Mouse (Mus musculus): ENCODE measurements at regions not wholly inside any gene's neighbourhood (a gene's known extent, or its start where the extent isn't known, plus 50 kb on each side); places are given as distances from the start of the nearest gene placed in this dataset.
A peak's percentile ranks its signal among the peaks of the same experiment; 100 is the strongest.
"Not testable (repeated sequence)": the region's sequence is repeated elsewhere in the genome, so short reads cannot be mapped to it uniquely, and the experiment has no call there.

DNA sequence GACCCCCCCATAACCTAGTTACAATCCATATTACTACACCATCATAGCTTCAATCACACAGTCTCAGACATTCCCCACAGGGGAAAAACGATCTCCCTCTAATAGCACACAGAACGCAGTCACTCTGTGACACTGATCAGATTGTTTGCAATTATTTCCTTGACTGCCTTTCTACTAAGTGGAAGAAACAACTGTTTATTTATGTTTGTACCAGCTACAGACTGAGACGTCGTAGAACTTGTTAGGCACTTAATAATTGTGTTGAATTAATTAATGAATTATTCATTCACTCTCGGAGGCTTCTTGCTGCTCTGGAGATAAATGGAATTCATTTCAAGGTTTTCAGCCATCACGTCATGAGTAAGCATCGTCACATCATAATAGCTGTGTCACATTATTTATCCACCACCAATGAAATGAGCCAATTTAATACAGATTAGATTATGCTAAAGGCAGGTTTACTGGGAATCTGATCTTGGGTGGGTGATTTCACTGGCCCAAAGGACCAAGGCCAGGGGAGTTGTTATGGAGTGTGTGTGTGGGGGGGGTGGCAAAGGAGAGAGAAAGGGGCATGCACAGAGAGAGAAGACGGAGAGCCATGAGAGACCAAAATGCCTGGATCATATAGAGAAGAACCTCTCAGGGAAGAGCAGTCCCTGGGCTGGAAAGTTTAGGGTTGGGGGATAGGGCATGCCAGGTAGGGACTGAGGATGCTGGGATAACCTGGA, 355.7 kb upstream of the Zwint start:
- Histone ChIP-seq H3K4me2 (replicated peaks) (no peak overlapping the region), H3K36me3 (no peaks in the 10 kb centered on the region), H3K9me3 (no peaks in the 10 kb centered on the region), H3K4me3 (replicated peaks) (no peak overlapping the region), H3K27ac (no peak overlapping the region), H3K9ac (replicated peaks) (no peak overlapping the region), H3K27me3 (no peaks in the 10 kb centered on the region), H3K4me1 (replicated peaks) (no peaks in the 10 kb centered on the region)
- ATAC-seq = peak; percentile 55
- 41% methylated on average over 8 of the region's 8 CpGs for WGBS

DNA sequence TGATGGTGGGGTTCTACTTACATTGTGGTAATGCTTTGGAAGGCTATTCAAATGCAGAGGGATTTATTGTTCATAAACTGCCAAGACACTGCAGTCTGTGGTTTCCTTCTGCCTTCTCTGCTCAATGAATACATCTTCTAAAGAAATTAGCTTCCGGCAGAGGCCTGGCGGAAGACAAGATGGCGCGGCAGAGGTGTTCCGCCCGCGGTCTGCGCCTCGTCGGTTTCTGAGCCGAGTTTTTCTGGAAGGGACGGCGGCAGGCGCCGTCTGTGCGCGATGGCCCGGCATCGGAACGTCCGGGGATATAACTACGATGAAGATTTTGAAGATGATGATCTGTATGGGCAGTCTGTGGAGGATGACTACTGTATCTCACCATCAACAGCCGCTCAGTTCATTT, 345.6 kb upstream of the Zwint start:
- H3K4me3 ChIP-seq (replicated peaks); H3K9ac ChIP-seq (replicated peaks); H3K9me3 ChIP-seq; H3K27me3 ChIP-seq; H3K27ac ChIP-seq; H3K4me2 ChIP-seq (replicated peaks); ATAC-seq; H3K36me3 ChIP-seq; H3K4me1 ChIP-seq (replicated peaks): not testable (repeated sequence)
- 94% methylated on average over 23 of the region's 23 CpGs for WGBS

DNA sequence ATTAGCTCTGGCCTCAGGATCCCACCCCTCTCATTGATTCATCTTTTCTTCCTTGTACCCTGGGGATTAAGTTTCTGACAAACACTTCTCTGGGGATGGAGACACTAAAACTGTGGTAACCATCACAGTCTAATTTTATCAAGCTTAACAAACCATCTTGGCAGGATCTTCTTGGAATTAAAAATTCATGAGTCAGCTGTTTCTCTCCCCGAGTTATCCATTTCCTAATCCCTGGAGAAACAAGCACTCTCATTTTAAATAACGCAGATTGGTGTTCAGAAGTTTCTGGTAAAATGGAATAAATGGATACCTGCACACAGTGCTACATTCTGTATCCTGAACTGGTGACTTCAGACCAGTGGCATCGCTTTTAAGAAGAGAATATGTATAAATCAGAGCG, 336.3 kb upstream of the Zwint start:
- no peak overlapping the region for H3K4me3 ChIP-seq (replicated peaks)
- ATAC-seq = no peak
- no peaks in the 10 kb centered on the region for H3K9me3 ChIP-seq
- H3K4me1 ChIP-seq (replicated peaks) = no peaks in the 10 kb centered on the region
- 68% methylated on average over 4 of the region's 4 CpGs for WGBS
- H3K27ac ChIP-seq = no peak overlapping the region
- no peaks in the 10 kb centered on the region for H3K27me3 ChIP-seq
- no peak overlapping the region for H3K9ac ChIP-seq (replicated peaks)
- no peak overlapping the region for H3K4me2 ChIP-seq (replicated peaks)
- H3K36me3 ChIP-seq = no peaks in the 10 kb centered on the region

DNA sequence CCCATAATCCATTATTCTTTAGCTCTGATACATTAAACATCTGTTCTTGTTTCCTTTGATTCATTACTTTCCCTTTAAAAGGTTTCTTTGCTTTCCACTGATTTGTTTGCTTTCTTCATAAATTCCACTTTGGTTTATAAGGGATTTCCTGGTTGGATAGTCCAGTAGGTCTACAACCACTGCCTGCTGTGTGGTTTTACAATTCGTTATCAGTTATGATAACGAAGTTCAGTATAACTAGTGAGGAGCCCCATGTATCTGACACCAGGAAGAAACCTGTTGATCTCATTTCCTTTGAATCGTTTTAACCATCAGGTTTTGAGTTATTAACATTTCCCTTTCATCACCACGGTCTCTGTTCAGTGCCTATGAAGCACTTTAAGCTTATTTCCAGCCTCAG, 334.3 kb upstream of the Zwint start:
- Histone ChIP-seq H3K9me3 (no peaks in the 10 kb centered on the region), H3K27ac (no peak overlapping the region), H3K27me3 (no peaks in the 10 kb centered on the region), H3K9ac (replicated peaks) (no peak overlapping the region), H3K36me3 (no peaks in the 10 kb centered on the region), H3K4me1 (replicated peaks) (no peaks in the 10 kb centered on the region), H3K4me2 (replicated peaks) (no peak overlapping the region), H3K4me3 (replicated peaks) (no peak overlapping the region)
- no peak for ATAC-seq
- 86% methylated on average over 4 of the region's 4 CpGs for WGBS

DNA sequence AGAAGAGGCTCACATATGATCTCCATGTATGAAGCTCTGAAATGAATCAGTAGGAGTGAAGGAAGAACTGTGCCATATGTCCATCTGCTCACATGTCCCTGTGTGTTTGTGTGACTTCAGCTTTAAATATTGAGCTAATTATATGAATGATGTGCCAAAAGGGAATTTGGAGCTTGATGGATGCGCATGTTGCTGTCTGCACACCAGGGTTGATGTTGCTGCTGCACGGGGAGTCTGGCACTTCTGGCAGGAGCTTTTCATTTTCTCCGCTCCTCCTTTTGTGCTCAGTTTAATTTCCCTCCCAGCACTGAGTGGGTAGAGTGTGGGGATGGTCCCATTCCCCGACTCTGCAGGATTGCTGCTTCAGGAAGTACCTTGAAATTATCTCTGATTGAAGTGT, 328.0 kb upstream of the Zwint start:
- peak; percentile 37 for ATAC-seq
- no peak overlapping the region for H3K27ac ChIP-seq
- no peaks in the 10 kb centered on the region for H3K9me3 ChIP-seq
- H3K4me3 ChIP-seq (replicated peaks) = no peak overlapping the region
- 39% methylated on average over 4 of the region's 4 CpGs for WGBS
- H3K36me3 ChIP-seq = no peaks in the 10 kb centered on the region
- no peaks in the 10 kb centered on the region for H3K27me3 ChIP-seq
- no peak overlapping the region for H3K9ac ChIP-seq (replicated peaks)
- H3K4me2 ChIP-seq (replicated peaks) = no peak overlapping the region
- peaks cover 8% of the 10 kb centered on the region; the same call in 1 of the 2 replicates for H3K4me1 ChIP-seq (replicated peaks)

DNA sequence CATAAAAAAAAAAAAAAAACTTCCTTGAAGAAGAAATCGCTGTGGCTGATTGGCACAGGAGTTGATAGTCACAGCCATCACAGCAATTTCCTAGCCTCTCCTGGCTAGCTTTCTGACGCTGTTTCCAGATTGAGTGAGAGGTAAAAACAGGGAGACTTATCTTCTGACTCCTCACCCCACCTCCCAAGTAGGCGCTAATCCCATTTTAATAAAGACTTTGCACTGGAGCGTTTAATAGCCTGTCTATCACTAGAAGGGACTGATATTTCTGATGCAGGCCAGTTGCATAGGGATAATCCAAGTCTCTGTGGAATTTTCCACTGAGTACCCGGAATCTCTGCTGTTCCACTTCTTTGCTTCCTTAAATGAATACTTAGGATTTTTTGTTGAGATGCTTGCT, 307.4 kb upstream of the Zwint start:
- Histone ChIP-seq H3K9me3 (no peaks in the 10 kb centered on the region), H3K36me3 (no peaks in the 10 kb centered on the region), H3K4me3 (replicated peaks) (no peak overlapping the region), H3K4me2 (replicated peaks) (no peak overlapping the region), H3K4me1 (replicated peaks) (no peaks in the 10 kb centered on the region), H3K27me3 (no peaks in the 10 kb centered on the region), H3K27ac (no peak overlapping the region), H3K9ac (replicated peaks) (no peak overlapping the region)
- 23% methylated on average over 5 of the region's 5 CpGs for WGBS
- ATAC-seq = 0 out of 2 replicates have a peak, but pooled peaks have one; percentile 53

DNA sequence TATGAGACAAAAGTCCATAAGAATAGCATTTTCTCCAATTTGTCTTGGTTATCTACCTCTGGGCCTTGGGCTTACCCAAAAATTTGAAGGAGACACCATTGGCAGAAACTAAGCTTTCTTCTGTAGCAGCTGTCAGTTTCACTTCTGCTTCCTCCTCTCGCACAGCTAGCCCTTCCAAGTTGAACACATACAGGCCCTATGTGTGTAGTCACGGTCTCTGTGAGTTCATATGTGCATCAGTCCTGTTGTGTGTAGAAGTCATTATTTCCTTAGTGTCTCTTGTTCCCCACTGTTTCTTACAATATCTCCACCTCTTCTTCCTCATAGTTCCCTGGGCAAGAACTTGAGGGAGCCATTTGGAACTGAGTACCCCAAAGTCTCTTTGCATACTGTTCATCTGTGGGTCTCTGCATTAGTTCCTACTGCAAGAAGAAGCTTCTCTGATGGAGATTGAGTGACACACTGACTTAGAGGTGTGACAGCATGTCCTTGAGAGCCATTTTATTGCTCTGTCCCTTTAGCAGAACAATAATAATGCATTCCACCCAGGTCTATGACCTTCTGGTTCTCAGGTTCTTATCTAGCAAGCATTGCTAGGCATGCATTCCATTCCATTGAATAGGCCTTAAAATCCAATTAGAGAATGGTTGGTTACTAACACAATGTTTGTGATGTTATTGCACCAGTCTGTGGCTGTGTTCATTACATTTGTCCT, 306.5 kb upstream of the Zwint start:
- WGBS = 94% methylated on average over 2 of the region's 2 CpGs
- Histone ChIP-seq H3K4me1 (replicated peaks) (no peaks in the 10 kb centered on the region), H3K4me2 (replicated peaks) (no peak overlapping the region), H3K36me3 (no peaks in the 10 kb centered on the region), H3K4me3 (replicated peaks) (no peak overlapping the region), H3K9ac (replicated peaks) (no peak overlapping the region), H3K27me3 (no peaks in the 10 kb centered on the region), H3K9me3 (no peaks in the 10 kb centered on the region), H3K27ac (no peak overlapping the region)
- ATAC-seq = no peak

DNA sequence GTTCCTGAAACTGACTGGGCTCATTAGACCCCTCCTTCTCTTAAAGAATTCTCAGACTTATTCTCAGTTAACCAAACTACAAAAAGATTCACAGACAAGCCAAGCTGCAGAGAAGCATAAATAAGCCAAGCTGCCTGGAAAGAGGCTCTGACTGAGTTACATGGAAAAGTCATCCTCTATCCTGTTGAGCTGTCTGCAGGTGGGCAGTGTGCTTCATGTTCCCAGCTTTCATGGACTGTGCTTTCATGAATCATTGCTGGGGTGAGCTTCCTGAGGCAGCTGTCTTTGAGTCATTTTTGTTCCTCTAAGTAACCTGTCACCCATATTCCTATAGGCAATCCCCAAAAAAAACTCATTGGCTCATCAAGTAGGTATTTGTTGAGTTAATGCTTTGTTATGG, 301.8 kb upstream of the Zwint start:
- ATAC-seq = no peak
- no peak overlapping the region for H3K4me2 ChIP-seq (replicated peaks)
- no peaks in the 10 kb centered on the region for H3K36me3 ChIP-seq
- H3K9me3 ChIP-seq = no peaks in the 10 kb centered on the region
- H3K4me1 ChIP-seq (replicated peaks) = no peaks in the 10 kb centered on the region
- no peak overlapping the region for H3K4me3 ChIP-seq (replicated peaks)
- no peaks in the 10 kb centered on the region for H3K27me3 ChIP-seq
- H3K9ac ChIP-seq (replicated peaks) = no peak overlapping the region
- H3K27ac ChIP-seq = no peak overlapping the region

DNA sequence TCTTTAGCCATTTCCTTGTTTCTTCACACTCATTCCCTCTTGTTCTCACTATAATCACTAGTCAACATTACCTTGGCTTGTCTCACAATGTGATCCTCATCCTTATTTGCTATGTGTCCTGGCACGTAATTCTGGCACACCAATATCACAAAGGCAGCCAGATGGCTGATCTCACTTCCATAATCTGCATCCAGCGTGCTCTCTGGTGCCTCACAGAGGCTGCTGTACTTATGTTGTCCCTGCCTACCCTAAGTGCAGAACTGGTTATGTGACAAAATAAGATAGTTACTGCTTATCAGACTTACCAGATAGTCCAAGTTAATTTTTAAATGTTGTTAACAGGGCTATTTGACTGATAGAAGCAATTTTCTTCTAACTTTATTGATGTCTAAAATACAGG, 301.1 kb upstream of the Zwint start:
- ATAC-seq = no peak
- Histone ChIP-seq H3K4me2 (replicated peaks) (no peak overlapping the region), H3K9ac (replicated peaks) (no peak overlapping the region), H3K4me1 (replicated peaks) (no peaks in the 10 kb centered on the region), H3K27ac (no peak overlapping the region), H3K4me3 (replicated peaks) (no peak overlapping the region), H3K36me3 (no peaks in the 10 kb centered on the region), H3K27me3 (no peaks in the 10 kb centered on the region), H3K9me3 (no peaks in the 10 kb centered on the region)
- WGBS = 80% methylated on average over 2 of the region's 2 CpGs

DNA sequence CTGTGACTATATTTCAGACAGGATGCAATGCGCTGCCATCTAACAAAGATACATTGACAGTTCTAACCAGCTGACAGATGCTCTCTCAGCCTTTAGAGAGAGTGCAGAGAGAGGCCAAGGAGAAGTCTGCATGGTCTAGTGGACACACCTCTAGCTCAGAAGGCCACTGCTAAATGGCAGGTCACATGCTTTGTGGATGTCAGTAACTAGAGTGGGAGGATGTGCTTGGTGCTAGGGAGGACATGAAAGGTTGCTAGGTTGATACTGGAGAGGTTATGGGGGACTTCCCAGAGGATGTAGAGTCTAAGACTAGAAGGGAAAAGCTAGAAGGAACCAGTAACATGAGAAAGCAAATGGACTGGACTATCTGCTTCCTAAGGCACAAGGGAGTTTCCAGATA, 271.3 kb upstream of the Zwint start:
- no peaks in the 10 kb centered on the region for H3K4me1 ChIP-seq (replicated peaks)
- 84% methylated on average over 1 of the region's 1 CpGs for WGBS
- ATAC-seq = no peak
- H3K27me3 ChIP-seq = no peaks in the 10 kb centered on the region
- H3K36me3 ChIP-seq = no peaks in the 10 kb centered on the region
- H3K9me3 ChIP-seq = no peaks in the 10 kb centered on the region
- no peak overlapping the region for H3K9ac ChIP-seq (replicated peaks)
- no peak overlapping the region for H3K4me3 ChIP-seq (replicated peaks)
- no peak overlapping the region for H3K27ac ChIP-seq
- no peak overlapping the region for H3K4me2 ChIP-seq (replicated peaks)

DNA sequence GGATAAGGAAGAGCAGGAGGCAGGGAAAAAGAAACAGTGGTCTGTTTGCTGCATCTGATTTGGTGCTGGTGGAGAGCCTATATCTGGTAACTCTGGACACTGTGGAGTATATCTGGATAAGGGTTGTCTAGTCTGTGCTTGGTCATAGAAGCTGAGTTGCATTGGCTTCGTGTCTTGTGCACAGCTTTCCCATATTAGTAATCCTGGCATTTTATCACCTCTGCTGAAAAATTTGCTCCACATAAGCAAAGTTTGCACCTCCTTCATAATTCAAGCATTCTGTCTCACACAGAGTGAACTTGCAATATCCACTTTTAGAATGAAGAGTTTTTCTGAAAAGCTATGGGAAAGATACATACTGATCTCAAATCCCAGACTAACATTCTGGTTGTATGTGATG, 269.8 kb upstream of the Zwint start:
- no peak overlapping the region for H3K27ac ChIP-seq
- H3K9me3 ChIP-seq = no peaks in the 10 kb centered on the region
- no peak for ATAC-seq
- no peaks in the 10 kb centered on the region for H3K27me3 ChIP-seq
- no peaks in the 10 kb centered on the region for H3K36me3 ChIP-seq
- H3K9ac ChIP-seq (replicated peaks) = no peak overlapping the region
- no peak overlapping the region for H3K4me3 ChIP-seq (replicated peaks)
- WGBS = 61% methylated on average over 1 of the region's 1 CpGs
- H3K4me2 ChIP-seq (replicated peaks) = no peak overlapping the region
- H3K4me1 ChIP-seq (replicated peaks) = no peaks in the 10 kb centered on the region

DNA sequence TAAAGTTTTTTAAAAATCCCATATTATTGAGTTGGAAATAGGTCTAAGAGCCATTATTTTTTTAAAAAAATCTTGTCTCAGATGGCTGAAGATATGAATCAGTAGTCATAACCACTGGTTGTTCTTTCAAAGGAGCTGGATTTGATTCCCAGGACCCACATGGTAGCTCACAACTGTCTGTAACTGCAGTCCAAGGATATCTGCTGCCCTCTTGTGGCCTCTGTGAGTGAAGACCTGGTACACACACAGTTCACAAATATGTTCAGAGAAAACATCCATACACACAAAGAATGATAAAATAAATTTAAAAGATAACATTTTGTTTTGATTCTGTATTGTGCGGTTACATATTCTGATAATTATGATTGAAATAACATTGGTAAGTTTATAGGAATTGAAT, 263.2 kb upstream of the Zwint start:
- H3K27me3 ChIP-seq = no peaks in the 10 kb centered on the region
- H3K36me3 ChIP-seq = no peaks in the 10 kb centered on the region
- H3K4me1 ChIP-seq (replicated peaks) = no peaks in the 10 kb centered on the region
- H3K9me3 ChIP-seq = no peaks in the 10 kb centered on the region
- H3K4me3 ChIP-seq (replicated peaks) = no peak overlapping the region
- no peak overlapping the region for H3K9ac ChIP-seq (replicated peaks)
- no peak overlapping the region for H3K27ac ChIP-seq
- no peak for ATAC-seq
- WGBS = 96% methylated on average over 1 of the region's 1 CpGs
- no peak overlapping the region for H3K4me2 ChIP-seq (replicated peaks)

Data from midbrain, embryonic 13.5 days (tissue).